Mouse (Mus musculus) R1 (cell line): ENCODE measurements around the gene Wrb.
"Not testable (repeated sequence)": the region's sequence is repeated elsewhere in the genome, so short reads cannot be mapped to it uniquely, and the experiment has no call there.

Experiments
- DNase-seq: peaks from one replicate; pipeline ENCODE4 v3.0.0-alpha.2; 2018; ENCODE audit warnings: low read depth, low spot score

The Wrb gene

GRCm38 (mm10) chr16:96145110-96145800, at the start of gene Wrb:
Wrb (plus strand) TSS chr16:96145407.
- DNase-seq, result peak; percentile 99

- DNase-seq, result no peak
These were observed 49.2 kb upstream of the Wrb start for GRCm38 (mm10) chr16:96095966-96096365.

- DNase-seq, result peak; percentile 65
These were observed 47.4 kb upstream of the Wrb start for GRCm38 (mm10) chr16:96097811-96098210.

GRCm38 (mm10) chr16:96103036-96103435, 42.2 kb upstream of the Wrb start:
- DNase-seq, result peak; percentile 89

- DNase-seq, result no peak
These were observed 35.5 kb upstream of the Wrb start for GRCm38 (mm10) chr16:96109673-96110072.

- DNase-seq, result no peak
These were observed 34.4 kb upstream of the Wrb start for GRCm38 (mm10) chr16:96110655-96111345.

GRCm38 (mm10) chr16:96112769-96113168, 32.4 kb upstream of the Wrb start:
- DNase-seq, result no peak

GRCm38 (mm10) chr16:96114729-96115128, 30.5 kb upstream of the Wrb start:
- peak; percentile 74 for DNase-seq

GRCm38 (mm10) chr16:96120022-96120623, 25.1 kb upstream of the Wrb start:
- DNase-seq, result no peak

- peak; percentile 81 for DNase-seq
These were observed 18.5 kb upstream of the Wrb start for GRCm38 (mm10) chr16:96126684-96127171.

GRCm38 (mm10) chr16:96127288-96127656, 17.9 kb upstream of the Wrb start:
- no peak for DNase-seq

GRCm38 (mm10) chr16:96127657-96128344, 17.4 kb upstream of the Wrb start, which contains the start of gene Hmgn1:
Hmgn1 (minus strand) TSS chr16:96127729.
- peak; percentile 99 for DNase-seq

GRCm38 (mm10) chr16:96128466-96128865, 16.7 kb upstream of the Wrb start:
- no peak for DNase-seq

GRCm38 (mm10) chr16:96144748-96145109, 478 bp upstream of the Wrb start:
- not testable (repeated sequence) for DNase-seq

GRCm38 (mm10) chr16:96145814-96146213, 607 bp downstream of the Wrb start:
- no peak for DNase-seq

GRCm38 (mm10) chr16:96148834-96149233, 3.6 kb downstream of the Wrb start:
- DNase-seq, result no peak

- peak; percentile 35 for DNase-seq
These were observed 4.1 kb downstream of the Wrb start for GRCm38 (mm10) chr16:96149311-96149710.

GRCm38 (mm10) chr16:96150995-96151394, 5.8 kb downstream of the Wrb start:
- DNase-seq, result no peak

- DNase-seq, result peak; percentile 80
These were observed 6.3 kb downstream of the Wrb start for GRCm38 (mm10) chr16:96151551-96151950.

- no peak for DNase-seq
These were observed 9.3 kb downstream of the Wrb start for GRCm38 (mm10) chr16:96154476-96154875.

GRCm38 (mm10) chr16:96156019-96156418, 10.8 kb downstream of the Wrb start:
- no peak for DNase-seq

- DNase-seq, result no peak
These were observed 12.0 kb downstream of the Wrb start for GRCm38 (mm10) chr16:96157171-96157570.
